Mouse (Mus musculus) T-cell, adult 2 months (primary cell): ENCODE measurements around the gene Coa6.

Source experiments
- DNase-seq: peaks from one replicate; pipeline ENCODE4 v3.0.0; 2022; ENCODE audit warnings: low spot score

Coa6 gene

GRCm38 (mm10) chr8:126464071-126464470 is 41.8 kb downstream of the Coa6 start:
- DNase-seq, result no peak

GRCm38 (mm10) chr8:126473802-126474298 is 51.5 kb downstream of the Coa6 start:
- DNase-seq, result no peak

GRCm38 (mm10) chr8:126474299-126475187 is 52.2 kb downstream of the Coa6 start, which contains the start of gene Tarbp1:
Tarbp1 (minus strand) TSS chr8:126475065.
- peak; percentile 91 for DNase-seq
